Mouse (Mus musculus): ENCODE data around the gene Col5a3.

DNA sequence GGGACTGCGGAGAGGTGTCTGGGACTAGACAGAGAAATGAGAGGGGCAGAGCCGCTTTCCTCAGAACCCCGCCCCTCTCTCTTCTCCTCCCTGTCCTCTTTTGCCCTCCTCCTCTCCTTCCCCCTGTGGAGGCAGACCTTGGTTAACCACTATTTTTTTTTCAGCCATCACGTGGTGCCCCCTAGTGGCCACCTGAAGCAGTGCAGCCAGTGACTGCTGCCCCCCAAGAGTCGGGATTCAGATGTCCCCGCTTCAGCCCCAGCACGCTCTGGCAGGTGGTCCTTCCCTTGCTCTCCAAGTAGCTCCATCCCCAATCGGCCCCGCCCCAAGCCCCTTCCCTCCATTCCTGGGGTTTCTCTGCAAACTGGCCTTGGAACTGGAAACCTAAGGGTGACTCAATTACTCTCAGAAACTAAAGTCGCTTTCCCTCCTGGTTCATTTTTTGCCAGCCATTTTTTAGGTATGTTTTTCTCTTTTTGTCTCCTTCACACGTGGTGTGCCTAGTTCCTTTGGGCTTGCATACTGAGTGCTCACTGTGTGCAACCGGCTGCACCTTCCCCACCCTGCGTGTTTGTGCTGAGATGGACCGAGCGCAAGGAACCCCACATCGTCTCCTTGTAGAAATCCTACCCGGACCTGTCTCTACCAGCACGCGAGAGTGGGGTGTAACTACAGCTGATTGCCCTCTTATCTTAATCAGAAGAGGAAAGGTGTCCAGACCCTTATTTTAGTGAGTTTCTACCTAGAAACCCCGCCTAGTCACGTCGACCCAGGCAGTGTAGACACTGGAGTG, 70.7 kb downstream of the Col5a3 start:
- TF ChIP-seq MYOG (IDR thresholded peaks at IDR 0.05; ENCODE audit: control insufficient read depth in 1 of 3, insufficient read depth in 1 of 3, insufficient read length in 2 of 3, low read depth in 2 of 3) = no peak
- TF ChIP-seq REST (IDR thresholded peaks at IDR 0.05; ENCODE audit: insufficient read depth, insufficient read length) = no peak
- TF ChIP-seq POLR2A (IDR thresholded peaks at IDR 0.05; ENCODE audit: insufficient read length, low read depth) = no peak

Data from myocyte (in vitro differentiated cells).